ENCODE assay signal across 8 mouse cellular contexts in genomic region chr1:36064861-36065760, GRCm38 (mm10). TPM values are rescaled to one million over a fixed set of nuclear protein-coding genes. Genes with fewer than 3 reads are reported as not detected.
A peak's percentile ranks its signal among the peaks of the same experiment; 100 is the strongest.
DNase-seq lines count a peak whose midpoint lies in the region; ATAC-seq and TF ChIP-seq lines count a peak whose summit lies in the region.

No protein-coding gene starts in this region.

- intact Hi-C loops in heart, postnatal 10 days (cut with DNase I) = loop anchor here (1.0 to 10.0 kb wide), 8 partner anchors 128 to 1170 kb away; partner anchors contain the start of gene Neurl3

- peak; percentile 96 for DNase-seq in ES-CJ7 (ENCODE audit: low read depth, low spot score)
- peak; percentile 95 to 97 for DNase-seq in heart, postnatal 10 days
- peak; percentile 94 to 96 for DNase-seq in kidney, postnatal 4 days
- peak; percentile 93 for DNase-seq in stomach, postnatal 0 days (ENCODE audit: low spot score)

- H3K4me2 ChIP-seq in forebrain, embryonic 13.5 days = peak overlapping the region; percentile 61
- H3K4me2 ChIP-seq in liver, embryonic 16.5 days (ENCODE audit: low read depth, low read length) = peak overlapping the region; percentile 69
- H3K4me2 ChIP-seq in neural tube, embryonic 12.5 days (replicated peaks) = peak overlapping the region; percentile 54
- peak overlapping the region; percentile 53 for H3K4me2 ChIP-seq in stomach, postnatal 0 days (replicated peaks; ENCODE audit: low read depth)

- peak; percentile 97 for TF ChIP-seq CTCF in stomach, postnatal 0 days (IDR thresholded peaks at IDR 0.05; ENCODE audit: low read depth)

- TF ChIP-seq EP300 in stomach, postnatal 0 days (optimal IDR thresholded peaks at IDR 0.05) = no peak

- peak overlapping the region; percentile 58 for H3K9ac ChIP-seq in forebrain, embryonic 13.5 days
- H3K9ac ChIP-seq in liver, embryonic 16.5 days (ENCODE audit: low read depth, low read length) = peak overlapping the region; percentile 52
- H3K9ac ChIP-seq in neural tube, embryonic 12.5 days = 0 out of 2 replicates have a peak overlapping the region, but pooled peaks have one; percentile 22
- H3K9ac ChIP-seq in stomach, postnatal 0 days (ENCODE audit: low read length) = peak overlapping the region; percentile 31; the same call in 1 of the 2 replicates

- H3K4me1 ChIP-seq in forebrain, embryonic 13.5 days = peaks cover 43% of the 10 kb centered on the region
- H3K4me1 ChIP-seq in liver, embryonic 16.5 days (ENCODE audit: control insufficient read depth, low read depth, low read length) = peaks cover 46% of the 10 kb centered on the region
- H3K4me1 ChIP-seq in neural tube, embryonic 12.5 days = peaks cover 34% of the 10 kb centered on the region
- peaks cover 6% of the 10 kb centered on the region for H3K4me1 ChIP-seq in stomach, postnatal 0 days (replicated peaks; ENCODE audit: control insufficient read depth, insufficient read depth)

- H3K27me3 ChIP-seq in forebrain, embryonic 13.5 days = peaks cover 22% of the 10 kb centered on the region; the same call in 1 of the 2 replicates
- no peaks in the 10 kb centered on the region for H3K27me3 ChIP-seq in liver, embryonic 16.5 days (ENCODE audit: control insufficient read depth, insufficient read depth, low read depth, low read length)
- H3K27me3 ChIP-seq in neural tube, embryonic 12.5 days (replicated peaks) = no peaks in the 10 kb centered on the region
- no peaks in the 10 kb centered on the region for H3K27me3 ChIP-seq in stomach, postnatal 0 days (ENCODE audit: control insufficient read depth, insufficient read depth, low read length)

- no peaks in the 10 kb centered on the region for H3K9me3 ChIP-seq in forebrain, embryonic 13.5 days (replicated peaks)
- no peaks in the 10 kb centered on the region for H3K9me3 ChIP-seq in liver, embryonic 16.5 days (replicated peaks; ENCODE audit: control insufficient read depth, low read length)
- no peaks in the 10 kb centered on the region for H3K9me3 ChIP-seq in neural tube, embryonic 12.5 days
- H3K9me3 ChIP-seq in stomach, postnatal 0 days (ENCODE audit: control insufficient read depth, low read length) = no peaks in the 10 kb centered on the region

- under 1% methylated on average over 24 of the region's 24 CpGs for WGBS in forebrain, embryonic 13.5 days
- 2% methylated on average over 24 of the region's 24 CpGs for WGBS in liver, embryonic 16.5 days (ENCODE audit: insufficient replicate concordance)
- WGBS in neural tube, embryonic 12.5 days = 1% methylated on average over 24 of the region's 24 CpGs
- 1% methylated on average over 24 of the region's 24 CpGs for WGBS in stomach, postnatal 0 days

- H3K4me3 ChIP-seq in forebrain, embryonic 13.5 days = peak overlapping the region; percentile 20
- H3K4me3 ChIP-seq in liver, embryonic 16.5 days (ENCODE audit: low read depth, low read length) = peak overlapping the region; percentile 37
- H3K4me3 ChIP-seq in neural tube, embryonic 12.5 days = peak overlapping the region; percentile 7; the same call in 1 of the 2 replicates
- peak overlapping the region; percentile 8; the same call in 1 of the 2 replicates for H3K4me3 ChIP-seq in stomach, postnatal 0 days (ENCODE audit: low read depth, low read length)

- H3K36me3 ChIP-seq in forebrain, embryonic 13.5 days (ENCODE audit: poor library complexity, severe bottlenecking) = no peaks in the 10 kb centered on the region
- no peaks in the 10 kb centered on the region for H3K36me3 ChIP-seq in liver, embryonic 16.5 days (ENCODE audit: control insufficient read depth, insufficient read depth)
- H3K36me3 ChIP-seq in neural tube, embryonic 12.5 days = no peaks in the 10 kb centered on the region
- no peaks in the 10 kb centered on the region for H3K36me3 ChIP-seq in stomach, postnatal 0 days (ENCODE audit: control insufficient read depth, insufficient read depth, low read length)

- peak; percentile 62 for ATAC-seq in cerebellum, adult (ENCODE audit: insufficient number of reproducible peaks, low FRiP score, low TSS enrichment)
- peak; percentile 70 for ATAC-seq in forebrain, embryonic 13.5 days
- peak; percentile 14; the same call in 1 of the 2 replicates for ATAC-seq in liver, embryonic 16.5 days (ENCODE audit: low read depth)
- ATAC-seq in neural tube, embryonic 12.5 days (ENCODE audit: low FRiP score, low read depth) = peak; percentile 49
- ATAC-seq in stomach, postnatal 0 days (ENCODE audit: low FRiP score, low TSS enrichment) = peak; percentile 67

- H3K27ac ChIP-seq in forebrain, embryonic 13.5 days = no peak overlapping the region
- H3K27ac ChIP-seq in liver, embryonic 16.5 days (ENCODE audit: low read length) = peak overlapping the region; percentile 31; the same call in 1 of the 2 replicates
- no peak overlapping the region for H3K27ac ChIP-seq in neural tube, embryonic 12.5 days
- H3K27ac ChIP-seq in stomach, postnatal 0 days (replicated peaks) = 0 out of 2 replicates have a peak overlapping the region, but pooled peaks have one; percentile 24

RNA-seq across cellular contexts. Expression of gene Hs6st1, which starts 3.1 kb away (rescaled TPM):
- 5.2 and 5.4 TPM in 2 replicates for polyA plus RNA-seq in forebrain, embryonic 13.5 days (2015; fragmentation: Nextera tagmentation; extraction: Ambion mirVana)
- 10 to 100 TPM; 26.4 to 35.1 TPM for total RNA-seq in heart, postnatal 10 days (2021)
- polyA plus RNA-seq in liver, embryonic 16.5 days (2015; fragmentation: Nextera tagmentation; extraction: Ambion mirVana) = 4.7 and 5.2 TPM in 2 replicates
- polyA plus RNA-seq in neural tube, embryonic 12.5 days (2016; fragmentation: Nextera tagmentation; extraction: Ambion mirVana) = 28.1 and 34.4 TPM in 2 replicates
- 5.7 and 6.8 TPM in 2 replicates for polyA plus RNA-seq in stomach, postnatal 0 days (2015; fragmentation: Nextera tagmentation; extraction: Ambion mirVana)

Comparison
In these comparisons a context has a peak if more than half of its experiments do, and no peak if none do; other contexts are left out.
1. ATAC-seq: peak in every context shown above with its lines; median percentile 70 in forebrain, embryonic 13.5 days; 67 in stomach, postnatal 0 days; 62 in cerebellum, adult; 49 in neural tube, embryonic 12.5 days; 14 in liver, embryonic 16.5 days.
2. H3K27ac ChIP-seq: peak in liver, embryonic 16.5 days (single experiment) and stomach, postnatal 0 days (single experiment); none in forebrain, embryonic 13.5 days (single experiment) and neural tube, embryonic 12.5 days (single experiment).
3. Peak in every context shown above with its lines, with median percentiles within 50 percentile points of each other: DNase-seq, H3K4me2 ChIP-seq, H3K4me3 ChIP-seq and H3K9ac ChIP-seq.